Mouse (Mus musculus) midbrain, embryonic 11.5 days (tissue): ENCODE results near the gene Slc5a4b. TPM values are rescaled to one million over a fixed set of nuclear protein-coding genes. Genes with fewer than 3 reads are reported as not detected.

Experiments used
- ATAC-seq: fragments of 200-750 bp; cut with Nextera tagmentation; 2 replicates; pipeline ENCODE4 v1.8.0; 2017; ENCODE audit warnings: moderate TSS enrichment, moderate library complexity; ENCODE audit not compliant: low FRiP score
- DNase-seq: peaks from one replicate; pipeline ENCODE4 v3.0.0; 2015; ENCODE audit warnings: low spot score; ENCODE audit errors: missing footprints
- H3K27ac ChIP-seq: fragments of 300-500 bp; sonication (generic); 2 replicates; pipeline ENCODE4 v1.5.1; 2014; ENCODE audit warnings: low read depth, low read length
- H3K27me3 ChIP-seq: fragments of 300-500 bp; sonication (generic); 2 replicates; pipeline ENCODE4 v1.6.1; 2014; ENCODE audit warnings: mild to moderate bottlenecking, low read length, moderate library complexity, mixed read lengths; ENCODE audit not compliant: control insufficient read depth, insufficient read depth
- H3K36me3 ChIP-seq: fragments of 300-500 bp; sonication (generic); 2 replicates; pipeline ENCODE4 v1.6.1; 2014; ENCODE audit warnings: mild to moderate bottlenecking, low read length, moderate library complexity, mixed read lengths; ENCODE audit not compliant: control insufficient read depth, insufficient read depth
- H3K4me1 ChIP-seq: fragments of 300-500 bp; sonication (generic); 2 replicates; pipeline ENCODE4 v1.6.1; 2014; ENCODE audit warnings: low read length; ENCODE audit not compliant: control insufficient read depth, insufficient read depth
- H3K4me2 ChIP-seq: fragments of 300-500 bp; sonication (generic); 2 replicates; pipeline ENCODE4 v1.6.1; 2014; ENCODE audit warnings: mild to moderate bottlenecking, moderate library complexity
- H3K4me3 ChIP-seq: fragments of 300-500 bp; sonication (generic); 2 replicates; pipeline ENCODE4 v1.5.1; 2014; ENCODE audit warnings: low read depth, low read length
- H3K9ac ChIP-seq: fragments of 300-500 bp; sonication (generic); 2 replicates; pipeline ENCODE4 v1.6.1; 2014; ENCODE audit warnings: low read length
- H3K9me3 ChIP-seq: fragments of 300-500 bp; sonication (generic); 2 replicates; pipeline ENCODE4 v1.6.1; 2016; ENCODE audit warnings: low read length; ENCODE audit not compliant: control insufficient read depth
- WGBS: fragments of 180-500 bp; shearing (Covaris S2); extraction: QIAGEN DNeasy Blood & Tissue Kit; methylation state at CpG from one replicate; pipeline ENCODE4 v1.1.7; 2014; 5-methylcytosine and 5-hydroxymethylcytosine counted together
- polyA plus RNA-seq: library from polyadenylated mRNA; unstranded; fragments of >200 nt; fragmentation: Nextera tagmentation; extraction: Ambion mirVana; gene quantifications from 2 replicates; pipeline ENCODE4 v1.2.1, GENCODE M21; 2014

Gene Slc5a4b
- not detected in 2 replicates for polyA plus RNA-seq

GRCm38 (mm10) chr10:76110861-76111260 lies at the start of gene Slc5a4b:
Gene Slc5a4b, minus strand, starts transcription at chr10:76110961.
- ATAC-seq (no peak), DNase-seq (no peak)
- Histone ChIP-seq H3K27me3 (no peaks in the 10 kb centered on the region), H3K4me1 (no peaks in the 10 kb centered on the region), H3K4me3 (no peak within 1 kb of the TSS), H3K9me3 (no peaks in the 10 kb centered on the region), H3K9ac (no peak within 1 kb of the TSS), H3K27ac (no peak within 1 kb of the TSS), H3K4me2 (no peak within 1 kb of the TSS), H3K36me3 (no peaks in the 10 kb centered on the region)
- 89% methylated on average over 4 of the region's 4 CpGs for WGBS

- Histone ChIP-seq H3K9ac (no peak overlapping the region), H3K27me3 (no peaks in the 10 kb centered on the region), H3K27ac (no peak overlapping the region), H3K36me3 (no peaks in the 10 kb centered on the region), H3K4me1 (no peaks in the 10 kb centered on the region), H3K9me3 (no peaks in the 10 kb centered on the region), H3K4me3 (no peak overlapping the region), H3K4me2 (no peak overlapping the region)
- ATAC-seq, result no peak
- WGBS, result 86% methylated on average over 1 of the region's 1 CpGs
- DNase-seq, result no peak
Measured at GRCm38 (mm10) chr10:76158009-76158408, 47.2 kb upstream of the Slc5a4b start.

- no peaks in the 10 kb centered on the region for H3K27me3 ChIP-seq
Measured at GRCm38 (mm10) chr10:76157528-76157927, 46.8 kb upstream of the Slc5a4b start.

GRCm38 (mm10) chr10:76155911-76156310 lies 45.1 kb upstream of the Slc5a4b start:
- no peak overlapping the region for H3K27ac ChIP-seq
- no peaks in the 10 kb centered on the region for H3K9me3 ChIP-seq
- no peaks in the 10 kb centered on the region for H3K36me3 ChIP-seq
- no peaks in the 10 kb centered on the region for H3K27me3 ChIP-seq
- H3K9ac ChIP-seq, result no peak overlapping the region
- no peak overlapping the region for H3K4me3 ChIP-seq
- ATAC-seq (no peak), DNase-seq (no peak)
- WGBS, result 80% methylated on average over 7 of the region's 7 CpGs
- H3K4me1 ChIP-seq, result no peaks in the 10 kb centered on the region
- no peak overlapping the region for H3K4me2 ChIP-seq

More at GRCm38 (mm10) chr10:76157528-76157927, 46.8 kb upstream of the Slc5a4b start:
- Histone ChIP-seq H3K9ac (no peak overlapping the region), H3K36me3 (no peaks in the 10 kb centered on the region), H3K27ac (no peak overlapping the region), H3K4me1 (no peaks in the 10 kb centered on the region), H3K4me3 (no peak overlapping the region), H3K4me2 (no peak overlapping the region), H3K9me3 (no peaks in the 10 kb centered on the region)
- no peak for ATAC-seq
- no peak for DNase-seq
- 85% methylated on average over 5 of the region's 5 CpGs for WGBS

- H3K27ac ChIP-seq, result no peak within 1 kb of the TSS
- H3K27me3 ChIP-seq, result no peaks in the 10 kb centered on the region
- no peaks in the 10 kb centered on the region for H3K36me3 ChIP-seq
- no peaks in the 10 kb centered on the region for H3K4me1 ChIP-seq
- no peak within 1 kb of the TSS for H3K4me2 ChIP-seq
- no peak within 1 kb of the TSS for H3K4me3 ChIP-seq
- ATAC-seq (no peak), DNase-seq (no peak)
- no peak within 1 kb of the TSS for H3K9ac ChIP-seq
- WGBS, result 92% methylated on average over 5 of the region's 5 CpGs
- no peaks in the 10 kb centered on the region for H3K9me3 ChIP-seq
Measured at GRCm38 (mm10) chr10:76147278-76147677, 36.5 kb upstream of the Slc5a4b start, which contains the start of gene Slc5a4a. Gene Slc5a4a, plus strand, starts transcription at chr10:76147451.

GRCm38 (mm10) chr10:76146846-76147245 lies 36.1 kb upstream of the Slc5a4b start:
- H3K27ac ChIP-seq, result no peak overlapping the region
- H3K27me3 ChIP-seq, result no peaks in the 10 kb centered on the region
- no peak for DNase-seq
- no peak overlapping the region for H3K9ac ChIP-seq
- H3K36me3 ChIP-seq, result no peaks in the 10 kb centered on the region
- no peak for ATAC-seq
- no peaks in the 10 kb centered on the region for H3K4me1 ChIP-seq
- no peak overlapping the region for H3K4me3 ChIP-seq
- no peak overlapping the region for H3K4me2 ChIP-seq
- no peaks in the 10 kb centered on the region for H3K9me3 ChIP-seq
- 74% methylated on average over 8 of the region's 8 CpGs for WGBS

GRCm38 (mm10) chr10:76136318-76136717 lies 25.6 kb upstream of the Slc5a4b start:
- H3K4me2 ChIP-seq, result no peak overlapping the region
- no peak overlapping the region for H3K4me3 ChIP-seq
- no peaks in the 10 kb centered on the region for H3K36me3 ChIP-seq
- H3K27me3 ChIP-seq, result no peaks in the 10 kb centered on the region
- ATAC-seq, result no peak
- no peaks in the 10 kb centered on the region for H3K9me3 ChIP-seq
- H3K27ac ChIP-seq, result no peak overlapping the region
- no peak overlapping the region for H3K9ac ChIP-seq
- H3K4me1 ChIP-seq, result no peaks in the 10 kb centered on the region
- no peak for DNase-seq
- 76% methylated on average over 2 of the region's 2 CpGs for WGBS

GRCm38 (mm10) chr10:76132506-76132905 lies 21.7 kb upstream of the Slc5a4b start:
- no peaks in the 10 kb centered on the region for H3K36me3 ChIP-seq
- no peaks in the 10 kb centered on the region for H3K27me3 ChIP-seq
- no peaks in the 10 kb centered on the region for H3K9me3 ChIP-seq
- DNase-seq (no peak), ATAC-seq (no peak)
- no peak overlapping the region for H3K9ac ChIP-seq
- no peak overlapping the region for H3K4me2 ChIP-seq
- no peak overlapping the region for H3K4me3 ChIP-seq
- no peak overlapping the region for H3K27ac ChIP-seq
- no peaks in the 10 kb centered on the region for H3K4me1 ChIP-seq
- WGBS, result 78% methylated on average over 4 of the region's 4 CpGs

GRCm38 (mm10) chr10:76121495-76121894 lies 10.7 kb upstream of the Slc5a4b start:
- Histone ChIP-seq H3K4me2 (no peak overlapping the region), H3K9me3 (no peaks in the 10 kb centered on the region), H3K9ac (no peak overlapping the region), H3K27ac (no peak overlapping the region), H3K4me1 (no peaks in the 10 kb centered on the region), H3K27me3 (no peaks in the 10 kb centered on the region), H3K4me3 (no peak overlapping the region), H3K36me3 (no peaks in the 10 kb centered on the region)
- ATAC-seq (no peak), DNase-seq (no peak)
- 81% methylated on average over 5 of the region's 5 CpGs for WGBS
